Mouse (Mus musculus): ENCODE data around the gene Stradb. TPM values are rescaled to one million over a fixed set of nuclear protein-coding genes. Genes with fewer than 3 reads are reported as not detected.

Gene Stradb
- 86.3 and 103 TPM in 2 replicates for polyA plus RNA-seq (2015; fragmentation: Nextera tagmentation; extraction: Ambion mirVana)

- H3K36me3 ChIP-seq = 0 out of 2 replicates have a peak, but pooled peaks cover 3% of the 10 kb centered on the region
- peak within 1 kb of the TSS; percentile 81 for H3K9ac ChIP-seq (replicated peaks)
- no peaks in the 10 kb centered on the region for H3K27me3 ChIP-seq (replicated peaks)
- H3K9me3 ChIP-seq (replicated peaks) = no peaks in the 10 kb centered on the region
- peak within 1 kb of the TSS; percentile 72 for H3K4me3 ChIP-seq (replicated peaks)
- H3K27ac ChIP-seq (replicated peaks) = peak within 1 kb of the TSS; percentile 92
- WGBS = under 1% methylated on average over 69 of the region's 69 CpGs
- ATAC-seq (ENCODE audit: low FRiP score) = peak; percentile 99
- peaks cover 45% of the 10 kb centered on the region for H3K4me1 ChIP-seq
- peak within 1 kb of the TSS; percentile 68 for H3K4me2 ChIP-seq
Measured at GRCm38 (mm10) chr1:58973366-58974221, at the start of gene Stradb, which contains the start of gene Trak2. Gene Stradb (plus strand): TSS chr1:58973522. Gene Trak2 (minus strand): TSS chr1:58973430.

- Histone ChIP-seq H3K9me3 (replicated peaks) (0 out of 2 replicates have a peak, but pooled peaks cover 2% of the 10 kb centered on the region), H3K4me2 (no peak overlapping the region), H3K27ac (replicated peaks) (no peak overlapping the region), H3K36me3 (peaks cover 31% of the 10 kb centered on the region), H3K9ac (replicated peaks) (no peak overlapping the region), H3K4me1 (no peaks in the 10 kb centered on the region), H3K4me3 (replicated peaks) (no peak overlapping the region), H3K27me3 (replicated peaks) (no peaks in the 10 kb centered on the region)
- ATAC-seq (ENCODE audit: low FRiP score) = no peak
- WGBS = 96% methylated on average over 5 of the region's 5 CpGs
Measured at GRCm38 (mm10) chr1:58926664-58927063, 46.7 kb upstream of the Stradb start.

GRCm38 (mm10) chr1:58936746-58937605 lies 36.3 kb upstream of the Stradb start:
- H3K9me3 ChIP-seq (replicated peaks) = no peaks in the 10 kb centered on the region
- no peak for ATAC-seq (ENCODE audit: low FRiP score)
- H3K9ac ChIP-seq (replicated peaks) = no peak overlapping the region
- H3K4me3 ChIP-seq (replicated peaks) = no peak overlapping the region
- no peaks in the 10 kb centered on the region for H3K27me3 ChIP-seq (replicated peaks)
- no peaks in the 10 kb centered on the region for H3K4me1 ChIP-seq
- no peak overlapping the region for H3K4me2 ChIP-seq
- no peak overlapping the region for H3K27ac ChIP-seq (replicated peaks)
- 94% methylated on average over 10 of the region's 10 CpGs for WGBS
- peaks cover 8% of the 10 kb centered on the region for H3K36me3 ChIP-seq

GRCm38 (mm10) chr1:58937606-58938099 lies 35.7 kb upstream of the Stradb start:
- no peak for ATAC-seq (ENCODE audit: low FRiP score)
- Histone ChIP-seq H3K4me2 (no peak overlapping the region), H3K27ac (replicated peaks) (no peak overlapping the region), H3K4me3 (replicated peaks) (no peak overlapping the region), H3K9ac (replicated peaks) (no peak overlapping the region), H3K9me3 (replicated peaks) (no peaks in the 10 kb centered on the region), H3K4me1 (no peaks in the 10 kb centered on the region), H3K36me3 (peaks cover 8% of the 10 kb centered on the region), H3K27me3 (replicated peaks) (no peaks in the 10 kb centered on the region)
- 84% methylated on average over 9 of the region's 9 CpGs for WGBS

GRCm38 (mm10) chr1:58945523-58945922 lies 27.8 kb upstream of the Stradb start:
- Histone ChIP-seq H3K4me2 (no peak overlapping the region), H3K4me1 (no peaks in the 10 kb centered on the region), H3K27me3 (replicated peaks) (no peaks in the 10 kb centered on the region), H3K4me3 (replicated peaks) (no peak overlapping the region), H3K36me3 (peaks cover 21% of the 10 kb centered on the region), H3K27ac (replicated peaks) (no peak overlapping the region), H3K9me3 (replicated peaks) (no peaks in the 10 kb centered on the region), H3K9ac (replicated peaks) (no peak overlapping the region)
- 99% methylated on average over 2 of the region's 2 CpGs for WGBS
- ATAC-seq (ENCODE audit: low FRiP score) = no peak

GRCm38 (mm10) chr1:58945960-58946670 lies 27.2 kb upstream of the Stradb start:
- Histone ChIP-seq H3K27ac (replicated peaks) (no peak overlapping the region), H3K9me3 (replicated peaks) (no peaks in the 10 kb centered on the region), H3K27me3 (replicated peaks) (no peaks in the 10 kb centered on the region), H3K36me3 (peaks cover 21% of the 10 kb centered on the region), H3K4me1 (no peaks in the 10 kb centered on the region), H3K9ac (replicated peaks) (no peak overlapping the region), H3K4me2 (no peak overlapping the region), H3K4me3 (replicated peaks) (no peak overlapping the region)
- 92% methylated on average over 7 of the region's 7 CpGs for WGBS
- ATAC-seq (ENCODE audit: low FRiP score) = no peak

GRCm38 (mm10) chr1:58946718-58947117 lies 26.6 kb upstream of the Stradb start:
- Histone ChIP-seq H3K27ac (replicated peaks) (no peak overlapping the region), H3K4me2 (no peak overlapping the region), H3K9me3 (replicated peaks) (no peaks in the 10 kb centered on the region), H3K36me3 (peaks cover 21% of the 10 kb centered on the region), H3K4me3 (replicated peaks) (no peak overlapping the region), H3K9ac (replicated peaks) (no peak overlapping the region), H3K27me3 (replicated peaks) (no peaks in the 10 kb centered on the region), H3K4me1 (no peaks in the 10 kb centered on the region)
- ATAC-seq (ENCODE audit: low FRiP score) = no peak
- WGBS = 94% methylated on average over 9 of the region's 9 CpGs

- H3K27ac ChIP-seq (replicated peaks) = no peak overlapping the region
- H3K4me1 ChIP-seq = 0 out of 2 replicates have a peak, but pooled peaks cover 4% of the 10 kb centered on the region
- no peak overlapping the region for H3K4me2 ChIP-seq
- no peaks in the 10 kb centered on the region for H3K9me3 ChIP-seq (replicated peaks)
- no peak overlapping the region for H3K4me3 ChIP-seq (replicated peaks)
- no peaks in the 10 kb centered on the region for H3K27me3 ChIP-seq (replicated peaks)
- peaks cover 18% of the 10 kb centered on the region for H3K36me3 ChIP-seq
- ATAC-seq (ENCODE audit: low FRiP score) = no peak
- no peak overlapping the region for H3K9ac ChIP-seq (replicated peaks)
- 86% methylated on average over 6 of the region's 6 CpGs for WGBS
Measured at GRCm38 (mm10) chr1:58949561-58950106, 23.7 kb upstream of the Stradb start.

- H3K4me3 ChIP-seq (replicated peaks) = no peak overlapping the region
- H3K36me3 ChIP-seq = peaks cover 4% of the 10 kb centered on the region; the same call in 1 of the 2 replicates
- no peak overlapping the region for H3K9ac ChIP-seq (replicated peaks)
- no peaks in the 10 kb centered on the region for H3K9me3 ChIP-seq (replicated peaks)
- WGBS = 54% methylated on average over 8 of the region's 8 CpGs
- H3K4me1 ChIP-seq = 0 out of 2 replicates have a peak, but pooled peaks cover 4% of the 10 kb centered on the region
- no peak overlapping the region for H3K4me2 ChIP-seq
- ATAC-seq (ENCODE audit: low FRiP score) = no peak
- H3K27me3 ChIP-seq (replicated peaks) = no peaks in the 10 kb centered on the region
- no peak overlapping the region for H3K27ac ChIP-seq (replicated peaks)
Measured at GRCm38 (mm10) chr1:58950899-58951648, 22.2 kb upstream of the Stradb start.

GRCm38 (mm10) chr1:58951841-58952240 lies 21.5 kb upstream of the Stradb start:
- no peak for ATAC-seq (ENCODE audit: low FRiP score)

More at GRCm38 (mm10) chr1:58951841-58952240, 21.5 kb upstream of the Stradb start:
- no peak overlapping the region for H3K4me3 ChIP-seq (replicated peaks)
- no peak overlapping the region for H3K9ac ChIP-seq (replicated peaks)
- no peak overlapping the region for H3K27ac ChIP-seq (replicated peaks)
- H3K9me3 ChIP-seq (replicated peaks) = no peaks in the 10 kb centered on the region
- H3K27me3 ChIP-seq (replicated peaks) = no peaks in the 10 kb centered on the region
- H3K4me1 ChIP-seq = 0 out of 2 replicates have a peak, but pooled peaks cover 4% of the 10 kb centered on the region
- whole genome bisulfite sequencing = 83% methylated on average over 4 of the region's 4 CpGs
- H3K36me3 ChIP-seq = no peaks in the 10 kb centered on the region
- H3K4me2 ChIP-seq = no peak overlapping the region
